In the genomic region with DNA sequence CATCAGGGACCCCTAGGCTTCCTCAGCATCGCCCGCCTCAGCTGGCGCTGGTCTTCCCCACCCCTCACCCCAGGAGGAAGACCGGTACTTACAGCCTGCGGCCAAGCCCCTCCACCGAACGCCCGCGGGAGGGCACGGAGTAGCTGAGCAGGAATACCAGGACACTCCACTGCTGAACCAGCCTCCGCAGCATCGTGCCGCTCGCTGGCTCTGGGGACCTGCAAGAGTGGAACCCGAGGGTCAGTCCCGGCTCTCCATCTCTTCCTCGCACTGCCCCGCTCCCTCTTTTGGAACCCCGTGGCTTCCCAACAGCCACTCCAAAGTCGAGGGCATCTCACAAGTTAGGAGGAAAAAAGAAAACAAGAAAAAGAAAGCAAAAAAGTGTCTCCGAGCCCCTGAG, we compare ENCODE assay signal across 8 mouse cellular contexts. TPM values are rescaled to one million over a fixed set of nuclear protein-coding genes. Genes with fewer than 3 reads are reported as not detected.
DNase-seq lines count a peak whose midpoint lies in the region; ATAC-seq lines count a peak whose summit lies in the region.

No protein-coding gene starts in this region.

- intact Hi-C loops in left cerebral cortex, postnatal 36 days (cut with DNase I): loop anchor here (10.0 kb wide), 1 partner anchor 552 kb away; no protein-coding TSS in a partner anchor

- peak overlapping the region; percentile 87 for H3K4me2 ChIP-seq in embryonic facial prominence, embryonic 14.5 days (ENCODE audit: low read depth, low read length)
- H3K4me2 ChIP-seq in intestine, embryonic 14.5 days (ENCODE audit: low read length): peak overlapping the region; percentile 88
- H3K4me2 ChIP-seq in midbrain, embryonic 15.5 days: peak overlapping the region; percentile 87

- no peaks in the 10 kb centered on the region for H3K36me3 ChIP-seq in embryonic facial prominence, embryonic 14.5 days (ENCODE audit: control insufficient read depth, insufficient read depth, low read length)
- no peaks in the 10 kb centered on the region for H3K36me3 ChIP-seq in intestine, embryonic 14.5 days (ENCODE audit: control insufficient read depth, insufficient read depth, low read length)
- no peaks in the 10 kb centered on the region for H3K36me3 ChIP-seq in midbrain, embryonic 15.5 days (replicated peaks)

- H3K27me3 ChIP-seq in embryonic facial prominence, embryonic 14.5 days (replicated peaks; ENCODE audit: control insufficient read depth, insufficient read depth, low read length): peaks cover 38% of the 10 kb centered on the region
- peaks cover 65% of the 10 kb centered on the region for H3K27me3 ChIP-seq in intestine, embryonic 14.5 days (replicated peaks; ENCODE audit: control insufficient read depth, insufficient read depth, low read length)
- H3K27me3 ChIP-seq in midbrain, embryonic 15.5 days (replicated peaks): peaks cover 68% of the 10 kb centered on the region

- no peaks in the 10 kb centered on the region for H3K9me3 ChIP-seq in embryonic facial prominence, embryonic 14.5 days (ENCODE audit: control insufficient read depth, low read length)
- no peaks in the 10 kb centered on the region for H3K9me3 ChIP-seq in intestine, embryonic 14.5 days (ENCODE audit: control insufficient read depth, low read length)
- H3K9me3 ChIP-seq in midbrain, embryonic 15.5 days: no peaks in the 10 kb centered on the region

- peak overlapping the region; percentile 72 for H3K9ac ChIP-seq in embryonic facial prominence, embryonic 14.5 days (ENCODE audit: low read depth, low read length)
- 0 out of 2 replicates have a peak overlapping the region, but pooled peaks have one; percentile 29 for H3K9ac ChIP-seq in intestine, embryonic 14.5 days (ENCODE audit: low read length)
- H3K9ac ChIP-seq in midbrain, embryonic 15.5 days: 0 out of 2 replicates have a peak overlapping the region, but pooled peaks have one; percentile 32

- peaks cover 9% of the 10 kb centered on the region for H3K4me1 ChIP-seq in embryonic facial prominence, embryonic 14.5 days (ENCODE audit: control insufficient read depth, insufficient read depth, low read length)
- H3K4me1 ChIP-seq in intestine, embryonic 14.5 days (replicated peaks; ENCODE audit: control insufficient read depth, insufficient read depth, low read length): 0 out of 2 replicates have a peak, but pooled peaks cover 8% of the 10 kb centered on the region
- H3K4me1 ChIP-seq in midbrain, embryonic 15.5 days: peaks cover 17% of the 10 kb centered on the region

- peak; percentile 11 to 20 for DNase-seq in left cerebral cortex, postnatal 36 days (ENCODE audit: low spot score in 2 of 2)
- DNase-seq in left cerebral cortex, adult 9 months (ENCODE audit: low spot score in 2 of 2): no peak
- DNase-seq in adrenal gland, postnatal 10 days: peak; percentile 20
- no peak for DNase-seq in embryonic facial prominence, embryonic 14.5 days (ENCODE audit: low spot score)
- DNase-seq in intestine, embryonic 14.5 days (ENCODE audit: low spot score): peak; percentile 68
- no peak for DNase-seq in spleen, adult 18-20 months
- no peak for DNase-seq in thymus, postnatal 10 days (ENCODE audit: low spot score in 2 of 2)

- WGBS in embryonic facial prominence, embryonic 14.5 days: under 1% methylated on average over 21 of the region's 21 CpGs
- WGBS in intestine, embryonic 14.5 days: 1% methylated on average over 21 of the region's 21 CpGs
- WGBS in midbrain, embryonic 15.5 days: under 1% methylated on average over 21 of the region's 21 CpGs

- H3K4me3 ChIP-seq in embryonic facial prominence, embryonic 14.5 days (ENCODE audit: low read depth, low read length): peak overlapping the region; percentile 60
- peak overlapping the region; percentile 42 for H3K4me3 ChIP-seq in intestine, embryonic 14.5 days (ENCODE audit: low read depth, low read length)
- peak overlapping the region; percentile 44 for H3K4me3 ChIP-seq in midbrain, embryonic 15.5 days

- peak overlapping the region; percentile 48 for H3K27ac ChIP-seq in embryonic facial prominence, embryonic 14.5 days (replicated peaks; ENCODE audit: low read depth, low read length)
- H3K27ac ChIP-seq in intestine, embryonic 14.5 days (ENCODE audit: low read depth): no peak overlapping the region
- no peak overlapping the region for H3K27ac ChIP-seq in midbrain, embryonic 15.5 days

- ATAC-seq in embryonic facial prominence, embryonic 14.5 days (ENCODE audit: low read depth): no peak
- 0 out of 2 replicates have a peak, but pooled peaks have one; percentile 21 for ATAC-seq in intestine, embryonic 14.5 days (replicated peaks; ENCODE audit: low FRiP score, low TSS enrichment, low read depth)
- peak; percentile 65 for ATAC-seq in midbrain, embryonic 15.5 days (replicated peaks)

RNA-seq across cellular contexts. Expression of a gene that starts 0.8 kb away (rescaled TPM):
- 1 to 10 TPM; 4.9 TPM for total RNA-seq in left cerebral cortex, postnatal 36 days (2021)
- 1 to 10 TPM; 1.0 TPM for total RNA-seq in adrenal gland, postnatal 10 days (2021)
- polyA plus RNA-seq in embryonic facial prominence, embryonic 14.5 days (2014; fragmentation: Nextera tagmentation; extraction: Ambion mirVana): 11.1 and 11.5 TPM in 2 replicates
- polyA plus RNA-seq in intestine, embryonic 14.5 days (2014; fragmentation: Nextera tagmentation; extraction: Ambion mirVana): 1.0 and 1.5 TPM in 2 replicates
- 0.79 and 1.1 TPM in 2 replicates for polyA plus RNA-seq in midbrain, embryonic 15.5 days (2015; fragmentation: Nextera tagmentation; extraction: Ambion mirVana)

Comparison
In these comparisons a context has a peak if more than half of its experiments do, and no peak if none do; other contexts are left out.
1. DNase-seq: peak in left cerebral cortex, postnatal 36 days (2 of 2), adrenal gland, postnatal 10 days (single experiment) and intestine, embryonic 14.5 days (single experiment); none in left cerebral cortex, adult 9 months (0 of 2), embryonic facial prominence, embryonic 14.5 days (single experiment), spleen, adult 18-20 months (0 of 2) and thymus, postnatal 10 days (0 of 2).
2. Peak in every context shown above with its lines, with median percentiles within 50 percentile points of each other: H3K4me2 ChIP-seq, H3K4me3 ChIP-seq and H3K9ac ChIP-seq.